Mouse (Mus musculus) layer of hippocampus, adult 8-10 months (tissue): ENCODE results near the gene Tmem242. TPM values are rescaled to one million over a fixed set of nuclear protein-coding genes. Genes with fewer than 3 reads are reported as not detected.

Experiments
- DNase-seq, 2 experiments: peaks; one replicate each; pipeline ENCODE4 v3.0.0; 2022; ENCODE audit warnings: low spot score in 2 of 2
- microRNA-seq, 2 experiments: library from miRNA; unstranded; fragments of <30 nt; microRNA quantifications; one replicate each; pipeline ENCODE4 v1.2.0; 2022
- total RNA-seq, 4 experiments: library from RNA; stranded (reverse); gene quantifications; 2 replicates each; pipeline ENCODE4 v1.2.4; 2022

Tmem242 gene
- total RNA-seq, 4 experiments from 2014 or later: 69.3 to 73.1 (median 71.8) TPM

- peak; percentile 42 to 59 for DNase-seq
Measured at GRCm38 (mm10) chr17:5377151-5377929, 62.7 kb downstream of the Tmem242 start.

DNA sequence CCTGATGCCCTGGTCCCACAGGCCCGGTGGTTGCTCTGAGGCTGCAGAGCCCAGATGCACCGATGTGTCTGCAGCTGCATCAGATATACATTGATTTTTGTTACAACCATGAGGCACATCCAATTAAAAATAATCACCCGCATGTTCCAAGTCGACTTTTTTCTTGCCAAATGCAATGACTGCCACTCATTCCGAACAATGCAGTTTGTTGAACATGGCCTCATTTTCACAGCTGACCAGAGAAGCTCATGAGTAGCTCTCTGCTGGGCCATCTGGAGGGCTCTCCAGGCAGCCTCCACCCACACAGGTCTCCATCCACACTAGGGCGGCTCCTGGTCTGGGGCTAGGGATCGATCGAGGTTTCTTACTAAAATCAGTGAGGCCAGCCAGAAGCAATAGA lies 67.1 kb downstream of the Tmem242 start:
- no peak for DNase-seq

GRCm38 (mm10) chr17:5371521-5371920 lies 68.5 kb downstream of the Tmem242 start:
- no peak for DNase-seq

GRCm38 (mm10) chr17:5371032-5371431 lies 69.0 kb downstream of the Tmem242 start:
- DNase-seq: no peak

DNA sequence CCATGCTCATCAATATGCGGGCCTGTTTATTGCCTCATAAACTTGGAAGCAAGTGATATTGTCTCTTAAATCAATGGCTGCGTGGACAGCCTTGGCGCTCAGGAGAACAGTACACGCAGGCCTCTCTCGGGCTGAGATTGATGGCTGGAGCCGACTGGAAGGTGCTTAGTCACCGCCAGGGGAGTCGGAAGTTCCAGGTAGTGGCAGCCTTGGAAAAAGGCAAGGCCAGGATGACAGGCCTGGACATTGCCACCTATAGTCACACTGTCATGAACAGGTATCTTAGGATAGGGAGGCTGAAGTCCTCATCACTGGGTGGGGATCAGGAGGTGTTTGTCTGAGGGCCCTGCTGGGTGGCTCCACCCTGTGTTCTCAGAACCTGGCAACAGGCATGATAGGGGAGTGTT lies 74.1 kb downstream of the Tmem242 start:
- no peak for DNase-seq

Small RNA genes within 50 kb of the gene (microRNA-seq; reads per million reads assigned to microRNA genes)
- 0 reads per million in 2 experiments for gene Gm22475

Other genes with a start within 250 kb of the Tmem242 start
- gene Ldhal6b, start 21.5 kb downstream of the Tmem242 start, total RNA-seq: 1 to 10 TPM; 1.5 to 2.0 (median 1.8) TPM
- 10 to 100 TPM; 34.6 to 44.3 (median 41.9) TPM for gene Zdhhc14, start 52.3 kb upstream of the Tmem242 start, total RNA-seq